Mouse (Mus musculus): ENCODE results near the gene Eomes. TPM values are rescaled to one million over a fixed set of nuclear protein-coding genes. Genes with fewer than 3 reads are reported as not detected.

The Eomes gene
- polyA plus RNA-seq, 1 experiment from 2014 or later, result 0.71 TPM

DNA sequence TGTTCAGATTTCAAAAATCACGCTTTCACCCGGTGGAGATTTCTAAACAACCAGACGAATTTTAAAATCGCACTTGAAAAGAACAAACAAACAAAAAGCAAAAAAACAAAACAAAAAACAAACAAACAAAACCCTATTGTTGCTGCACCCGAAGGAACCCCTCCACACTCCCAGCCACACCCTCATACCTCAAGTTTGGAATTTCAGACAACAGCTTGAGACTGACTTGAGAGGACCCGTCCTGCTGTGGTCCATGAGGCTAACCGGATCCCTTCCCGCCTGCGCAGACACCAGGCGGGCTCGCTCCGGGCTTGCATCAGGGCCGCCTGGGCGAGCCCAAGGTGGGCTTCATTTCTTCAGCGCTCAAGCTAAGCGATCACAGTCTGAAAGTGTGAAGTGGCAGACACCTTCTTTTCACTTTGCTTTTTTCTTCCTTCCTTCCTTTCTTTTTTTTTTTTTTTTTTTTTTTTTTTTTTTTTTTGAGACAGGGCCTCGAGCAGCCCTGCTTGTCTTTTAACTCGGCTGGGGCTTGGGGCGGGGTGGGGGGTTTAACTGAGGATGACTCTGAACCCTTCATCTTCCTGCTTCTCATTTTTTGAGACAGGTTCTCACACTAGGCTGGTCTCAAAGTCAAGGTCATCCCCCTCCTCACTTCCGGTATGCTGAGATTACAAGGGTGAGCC lies 11.0 kb downstream of the Eomes start:
- no peak for ATAC-seq (ENCODE audit: low FRiP score, low read depth)
- 2% methylated on average over 20 of the region's 20 CpGs for WGBS
- Histone ChIP-seq H3K4me1 (peaks cover 27% of the 10 kb centered on the region), H3K4me3 (peak overlapping the region; percentile 36), H3K9me3 (peaks cover under 1% of the 10 kb centered on the region; the same call in 1 of the 2 replicates), H3K27me3 (peaks cover 71% of the 10 kb centered on the region), H3K27ac (no peak overlapping the region), H3K36me3 (no peaks in the 10 kb centered on the region), H3K9ac (no peak overlapping the region), H3K4me2 (replicated peaks) (peak overlapping the region; percentile 65)

DNA sequence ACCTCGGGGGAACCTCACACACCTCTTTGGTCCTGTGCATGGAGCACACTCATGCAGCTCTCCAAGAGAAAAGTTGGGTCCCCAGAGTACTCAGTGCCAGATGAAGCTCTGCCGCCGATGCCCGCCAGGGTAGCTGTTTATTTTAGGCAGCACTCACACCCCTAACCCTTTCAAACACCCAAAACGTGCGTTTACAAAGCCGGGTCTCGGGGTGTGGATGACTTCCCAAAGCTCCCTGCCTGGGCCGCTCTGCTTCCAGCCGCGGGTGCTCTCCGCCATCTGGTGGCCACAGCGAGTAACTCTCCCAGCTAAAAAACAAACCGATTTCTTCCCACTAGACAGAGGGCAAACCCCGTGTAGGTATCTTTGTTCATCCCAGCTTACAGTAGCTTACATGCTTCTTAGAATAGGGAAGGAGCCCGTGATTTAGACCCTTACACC lies 11.6 kb downstream of the Eomes start:
- H3K9ac ChIP-seq, result no peak overlapping the region
- peaks cover 27% of the 10 kb centered on the region for H3K4me1 ChIP-seq
- H3K9me3 ChIP-seq, result peaks cover 2% of the 10 kb centered on the region; the same call in 1 of the 2 replicates
- no peaks in the 10 kb centered on the region for H3K36me3 ChIP-seq
- WGBS, result under 1% methylated on average over 16 of the region's 16 CpGs
- H3K4me3 ChIP-seq, result peak overlapping the region; percentile 36
- H3K4me2 ChIP-seq (replicated peaks), result peak overlapping the region; percentile 65
- ATAC-seq (ENCODE audit: low FRiP score, low read depth), result peak; percentile 73
- no peak overlapping the region for H3K27ac ChIP-seq
- peaks cover 65% of the 10 kb centered on the region for H3K27me3 ChIP-seq

DNA sequence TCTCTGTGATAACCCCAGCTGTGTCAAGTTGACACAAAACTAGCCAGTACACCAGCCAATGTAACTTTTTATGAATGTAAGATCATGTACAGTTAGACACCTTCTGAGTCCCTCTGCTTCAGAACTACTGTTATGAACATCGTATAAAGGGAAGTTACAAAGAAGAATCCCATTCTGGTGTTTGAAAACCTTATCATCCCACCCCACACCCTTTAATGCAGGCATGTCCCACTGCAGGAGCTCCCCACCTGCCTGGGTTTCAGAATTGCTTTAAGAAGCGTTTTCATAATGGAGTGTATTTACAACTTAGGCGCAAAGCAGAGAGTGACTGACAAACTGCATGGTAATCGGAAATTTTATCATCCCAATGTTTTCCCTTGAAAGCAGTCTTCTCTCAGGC lies 13.2 kb downstream of the Eomes start:
- H3K27me3 ChIP-seq, result peaks cover 49% of the 10 kb centered on the region
- no peaks in the 10 kb centered on the region for H3K36me3 ChIP-seq
- no peak for ATAC-seq (ENCODE audit: low FRiP score, low read depth)
- H3K9ac ChIP-seq, result no peak overlapping the region
- H3K9me3 ChIP-seq, result peaks cover 2% of the 10 kb centered on the region; the same call in 1 of the 2 replicates
- no peak overlapping the region for H3K27ac ChIP-seq
- H3K4me2 ChIP-seq (replicated peaks), result no peak overlapping the region
- H3K4me1 ChIP-seq, result peaks cover 27% of the 10 kb centered on the region
- 81% methylated on average over 4 of the region's 4 CpGs for WGBS
- no peak overlapping the region for H3K4me3 ChIP-seq

DNA sequence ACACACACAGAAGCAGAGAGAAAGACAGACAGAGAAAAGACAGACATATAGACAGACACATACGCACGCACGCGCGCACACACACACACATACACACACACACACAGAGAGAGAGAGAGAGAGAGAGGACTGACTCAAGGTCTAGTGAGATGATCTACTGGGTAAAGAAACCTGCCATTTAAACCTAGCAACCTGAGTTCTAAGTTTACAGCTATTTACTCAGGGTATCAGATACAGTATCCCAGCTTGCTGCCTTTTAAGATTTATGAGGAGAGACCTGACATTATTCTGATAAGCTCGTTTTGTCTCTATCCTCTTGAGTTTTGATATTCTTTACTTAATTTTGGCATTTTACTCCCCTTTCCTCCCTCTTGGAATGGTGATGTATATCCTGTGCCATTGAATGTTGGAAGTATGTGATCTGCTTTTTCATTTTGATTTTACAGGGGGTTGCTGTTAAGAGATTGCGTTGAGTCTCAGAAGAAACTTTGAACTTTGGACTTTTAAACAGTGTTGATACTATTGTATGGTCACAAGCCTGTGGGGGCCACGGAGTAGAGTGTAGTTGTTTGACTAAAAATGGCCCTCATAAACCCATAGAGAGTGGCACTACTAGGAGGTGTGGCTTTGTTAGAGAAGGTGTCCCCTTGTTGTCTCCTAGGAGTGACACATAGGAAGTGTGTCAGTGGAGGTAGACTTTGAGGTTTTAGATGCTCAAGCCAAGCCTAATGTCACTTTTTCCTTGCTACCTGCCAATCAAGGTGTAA lies 15.1 kb downstream of the Eomes start:
- peaks cover 30% of the 10 kb centered on the region for H3K27me3 ChIP-seq
- ATAC-seq (ENCODE audit: low FRiP score, low read depth), result no peak
- WGBS, result 86% methylated on average over 8 of the region's 8 CpGs
- H3K9me3 ChIP-seq, result peaks cover 2% of the 10 kb centered on the region; the same call in 1 of the 2 replicates
- H3K4me3 ChIP-seq, result no peak overlapping the region
- H3K27ac ChIP-seq, result no peak overlapping the region
- no peaks in the 10 kb centered on the region for H3K36me3 ChIP-seq
- H3K9ac ChIP-seq, result no peak overlapping the region
- H3K4me1 ChIP-seq, result peaks cover 13% of the 10 kb centered on the region
- H3K4me2 ChIP-seq (replicated peaks), result no peak overlapping the region

DNA sequence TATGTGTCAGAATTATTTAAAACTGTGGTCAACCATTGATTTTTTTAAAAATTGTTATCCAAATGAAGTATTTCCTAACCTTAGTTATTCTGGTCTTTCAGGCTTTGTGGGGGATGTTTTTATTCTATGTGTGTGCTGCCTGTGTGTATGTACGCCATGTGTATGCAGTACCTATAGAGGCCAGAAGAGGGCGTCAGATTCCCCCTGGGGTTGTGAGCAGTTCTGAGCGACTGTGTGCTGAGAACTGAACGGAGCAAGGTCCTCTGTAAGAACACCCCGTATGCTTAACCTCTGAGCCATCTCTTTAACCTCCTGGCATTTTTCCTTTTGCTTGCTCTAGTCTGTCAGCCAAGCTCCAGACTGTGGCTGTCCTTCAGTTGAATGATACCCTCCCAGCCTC lies 16.1 kb downstream of the Eomes start:
- Histone ChIP-seq H3K4me1 (peaks cover 3% of the 10 kb centered on the region; the same call in 1 of the 2 replicates), H3K4me2 (replicated peaks) (no peak overlapping the region), H3K9ac (no peak overlapping the region), H3K27ac (no peak overlapping the region), H3K36me3 (no peaks in the 10 kb centered on the region), H3K9me3 (peaks cover 2% of the 10 kb centered on the region; the same call in 1 of the 2 replicates), H3K4me3 (no peak overlapping the region), H3K27me3 (peaks cover 20% of the 10 kb centered on the region)
- no peak for ATAC-seq (ENCODE audit: low FRiP score, low read depth)
- 88% methylated on average over 5 of the region's 5 CpGs for WGBS

GRCm38 (mm10) chr9:118495933-118496332 lies 17.9 kb downstream of the Eomes start:
- H3K4me2 ChIP-seq (replicated peaks), result no peak overlapping the region
- ATAC-seq (ENCODE audit: low FRiP score, low read depth), result no peak
- no peak overlapping the region for H3K4me3 ChIP-seq
- no peak overlapping the region for H3K27ac ChIP-seq
- H3K36me3 ChIP-seq, result no peaks in the 10 kb centered on the region
- 93% methylated on average over 3 of the region's 3 CpGs for WGBS
- H3K4me1 ChIP-seq, result no peaks in the 10 kb centered on the region
- no peak overlapping the region for H3K9ac ChIP-seq
- peaks cover 7% of the 10 kb centered on the region; the same call in 1 of the 2 replicates for H3K27me3 ChIP-seq
- peaks cover 2% of the 10 kb centered on the region; the same call in 1 of the 2 replicates for H3K9me3 ChIP-seq

- Histone ChIP-seq H3K9me3 (peaks cover 2% of the 10 kb centered on the region; the same call in 1 of the 2 replicates), H3K4me1 (no peaks in the 10 kb centered on the region), H3K4me2 (replicated peaks) (no peak overlapping the region), H3K9ac (no peak overlapping the region), H3K36me3 (no peaks in the 10 kb centered on the region), H3K27me3 (0 out of 2 replicates have a peak, but pooled peaks cover under 1% of the 10 kb centered on the region), H3K4me3 (no peak overlapping the region), H3K27ac (no peak overlapping the region)
- 82% methylated on average over 3 of the region's 3 CpGs for WGBS
- no peak for ATAC-seq (ENCODE audit: low FRiP score, low read depth)
Measured at GRCm38 (mm10) chr9:118496952-118497351, 18.9 kb downstream of the Eomes start.

DNA sequence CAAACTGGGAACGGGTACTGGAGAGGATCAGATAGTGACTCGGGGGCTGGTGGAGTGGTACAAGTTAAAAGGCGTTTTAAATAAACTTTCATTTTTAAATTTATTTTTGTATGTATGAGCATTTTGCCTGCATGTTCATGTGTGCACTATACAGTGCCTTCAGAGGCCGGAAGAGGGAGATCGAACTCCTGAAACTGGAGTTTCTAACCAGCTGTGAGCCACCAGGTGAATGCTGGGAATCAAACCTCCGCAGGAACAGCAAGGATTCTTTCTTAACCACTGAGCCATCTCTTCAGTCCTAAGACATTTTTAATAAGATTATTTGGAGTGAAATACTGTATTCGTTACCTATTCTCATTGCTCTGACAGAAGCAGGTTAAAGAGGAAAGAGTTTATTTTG lies 20.0 kb downstream of the Eomes start:
- H3K4me3 ChIP-seq, result no peak overlapping the region
- no peak for ATAC-seq (ENCODE audit: low FRiP score, low read depth)
- 76% methylated on average over 7 of the region's 7 CpGs for WGBS

GRCm38 (mm10) chr9:118500963-118501362 lies 23.0 kb downstream of the Eomes start:
- WGBS, result 77% methylated on average over 6 of the region's 6 CpGs

More for the DNA sequence above, 20.0 kb downstream of the Eomes start:
- no peaks in the 10 kb centered on the region for H3K36me3 ChIP-seq
- no peak overlapping the region for H3K4me2 ChIP-seq (replicated peaks)
- H3K27me3 ChIP-seq, result no peaks in the 10 kb centered on the region
- no peaks in the 10 kb centered on the region for H3K4me1 ChIP-seq
- H3K27ac ChIP-seq, result no peak overlapping the region
- no peak overlapping the region for H3K9ac ChIP-seq
- peaks cover 2% of the 10 kb centered on the region; the same call in 1 of the 2 replicates for H3K9me3 ChIP-seq

DNA sequence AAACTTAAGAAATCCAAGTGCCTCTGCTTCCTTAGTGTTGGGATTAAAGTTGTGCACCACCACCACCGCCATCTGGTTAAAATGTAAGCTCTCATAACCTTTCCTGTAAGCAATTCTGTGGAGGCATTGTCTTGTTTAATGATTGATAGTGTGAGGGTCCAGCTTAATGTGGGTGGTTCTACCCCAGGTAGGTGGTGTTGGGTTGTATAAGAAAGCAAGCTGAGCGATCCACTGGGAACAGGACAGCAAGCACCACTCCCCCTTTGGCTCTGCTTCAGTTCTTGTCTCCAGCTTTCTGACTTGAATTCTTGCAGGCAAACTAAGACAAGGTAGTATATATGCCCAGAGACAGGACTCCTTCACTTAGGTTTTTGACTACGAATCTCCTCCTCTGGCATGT lies 26.6 kb downstream of the Eomes start:
- Histone ChIP-seq H3K4me1 (peaks cover 23% of the 10 kb centered on the region), H3K9me3 (no peaks in the 10 kb centered on the region), H3K9ac (no peak overlapping the region), H3K27me3 (no peaks in the 10 kb centered on the region), H3K4me3 (no peak overlapping the region), H3K4me2 (replicated peaks) (no peak overlapping the region), H3K36me3 (no peaks in the 10 kb centered on the region), H3K27ac (no peak overlapping the region)
- ATAC-seq (ENCODE audit: low FRiP score, low read depth), result no peak
- 91% methylated on average over 3 of the region's 3 CpGs for WGBS

More at GRCm38 (mm10) chr9:118500963-118501362, 23.0 kb downstream of the Eomes start:
- Histone ChIP-seq H3K4me1 (no peaks in the 10 kb centered on the region), H3K4me2 (replicated peaks) (no peak overlapping the region), H3K9me3 (no peaks in the 10 kb centered on the region), H3K9ac (no peak overlapping the region), H3K4me3 (no peak overlapping the region), H3K27ac (no peak overlapping the region), H3K27me3 (no peaks in the 10 kb centered on the region), H3K36me3 (no peaks in the 10 kb centered on the region)
- no peak for ATAC-seq (ENCODE audit: low FRiP score, low read depth)

DNA sequence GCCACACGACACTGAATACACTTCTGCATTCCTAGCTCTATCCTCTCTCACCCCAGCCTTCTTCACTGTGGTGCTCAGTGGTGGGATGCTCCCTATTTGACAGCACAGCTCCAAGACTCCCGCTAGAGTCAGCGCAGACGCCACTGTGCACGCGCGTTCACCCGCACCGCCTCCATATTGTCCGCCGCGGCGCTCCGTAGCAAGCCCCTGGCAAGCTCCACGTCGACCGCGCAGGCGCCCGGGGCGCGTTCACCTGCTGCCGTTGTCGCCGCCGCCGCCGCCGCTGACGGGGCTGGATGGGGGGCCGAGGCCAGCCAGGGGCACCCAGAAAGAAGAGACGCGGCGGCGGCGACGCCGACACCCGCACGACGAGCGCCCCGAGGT lies 28.0 kb downstream of the Eomes start, which contains the start of gene Golga4:
Gene Golga4, plus strand, starts transcription at position 248 of the 384 bp plus-strand sequence.
- peak within 1 kb of the TSS; percentile 91 for H3K9ac ChIP-seq
- H3K36me3 ChIP-seq, result peaks cover 4% of the 10 kb centered on the region; the same call in 1 of the 2 replicates
- H3K4me3 ChIP-seq, result peak within 1 kb of the TSS; percentile 92

More for the DNA sequence above, 28.0 kb downstream of the Eomes start, which contains the start of gene Golga4:
- Histone ChIP-seq H3K9me3 (no peaks in the 10 kb centered on the region), H3K27me3 (no peaks in the 10 kb centered on the region), H3K4me2 (replicated peaks) (peak within 1 kb of the TSS; percentile 99), H3K4me1 (peaks cover 28% of the 10 kb centered on the region), H3K27ac (no peak within 1 kb of the TSS)
- ATAC-seq (ENCODE audit: low FRiP score, low read depth), result peak; percentile 88
- under 1% methylated on average over 43 of the region's 43 CpGs for WGBS
